Mouse (Mus musculus) forebrain, embryonic 15.5 days (tissue): ENCODE results near the gene Aldh18a1. TPM values are rescaled to one million over a fixed set of nuclear protein-coding genes. Genes with fewer than 3 reads are reported as not detected.

Experiments used
- ATAC-seq: fragments of 200-750 bp; cut with Nextera tagmentation; replicated peaks from 2 replicates; pipeline ENCODE4 v1.8.0; 2017; ENCODE audit warnings: mild to moderate bottlenecking, moderate TSS enrichment, moderate library complexity
- H3K27ac ChIP-seq: fragments of 300-500 bp; sonication (generic); replicated peaks from 2 replicates; pipeline ENCODE4 v1.5.1; 2015; ENCODE audit warnings: mild to moderate bottlenecking, inconsistent platforms
- H3K27me3 ChIP-seq: fragments of 300-500 bp; sonication (generic); 2 replicates; pipeline ENCODE4 v1.6.1; 2015; ENCODE audit warnings: inconsistent platforms
- H3K36me3 ChIP-seq: fragments of 300-500 bp; sonication (generic); 2 replicates; pipeline ENCODE4 v1.6.1; 2015; ENCODE audit warnings: mild to moderate bottlenecking, inconsistent platforms
- H3K4me1 ChIP-seq: fragments of 300-500 bp; sonication (generic); 2 replicates; pipeline ENCODE4 v1.6.1; 2015; ENCODE audit warnings: inconsistent platforms
- H3K4me2 ChIP-seq: fragments of 300-500 bp; sonication (generic); replicated peaks from 2 replicates; pipeline ENCODE4 v1.6.1; 2015; ENCODE audit warnings: mild to moderate bottlenecking, inconsistent platforms
- H3K4me3 ChIP-seq: fragments of 300-500 bp; sonication (generic); 2 replicates; pipeline ENCODE4 v1.5.1; 2015; ENCODE audit warnings: mild to moderate bottlenecking, inconsistent platforms
- H3K9ac ChIP-seq: fragments of 300-500 bp; sonication (generic); replicated peaks from 2 replicates; pipeline ENCODE4 v1.6.1; 2015; ENCODE audit warnings: mild to moderate bottlenecking, inconsistent platforms
- H3K9me3 ChIP-seq: fragments of 300-500 bp; sonication (generic); 2 replicates; pipeline ENCODE4 v1.6.1; 2016; ENCODE audit warnings: inconsistent platforms
- WGBS: fragments of 180-500 bp; shearing (Covaris S2); methylation state at CpG from one replicate; pipeline ENCODE4 v1.1.7; 2015; ENCODE audit warnings: mixed read lengths; 5-methylcytosine and 5-hydroxymethylcytosine counted together
- polyA plus RNA-seq: library from polyadenylated mRNA; unstranded; fragments of >200 nt; fragmentation: Nextera tagmentation; extraction: Ambion mirVana; gene quantifications from 2 replicates; pipeline ENCODE4 v1.2.1, GENCODE M21; 2015

Aldh18a1 gene
- polyA plus RNA-seq, 1 experiment from 2014 or later = 78.8 TPM

DNA sequence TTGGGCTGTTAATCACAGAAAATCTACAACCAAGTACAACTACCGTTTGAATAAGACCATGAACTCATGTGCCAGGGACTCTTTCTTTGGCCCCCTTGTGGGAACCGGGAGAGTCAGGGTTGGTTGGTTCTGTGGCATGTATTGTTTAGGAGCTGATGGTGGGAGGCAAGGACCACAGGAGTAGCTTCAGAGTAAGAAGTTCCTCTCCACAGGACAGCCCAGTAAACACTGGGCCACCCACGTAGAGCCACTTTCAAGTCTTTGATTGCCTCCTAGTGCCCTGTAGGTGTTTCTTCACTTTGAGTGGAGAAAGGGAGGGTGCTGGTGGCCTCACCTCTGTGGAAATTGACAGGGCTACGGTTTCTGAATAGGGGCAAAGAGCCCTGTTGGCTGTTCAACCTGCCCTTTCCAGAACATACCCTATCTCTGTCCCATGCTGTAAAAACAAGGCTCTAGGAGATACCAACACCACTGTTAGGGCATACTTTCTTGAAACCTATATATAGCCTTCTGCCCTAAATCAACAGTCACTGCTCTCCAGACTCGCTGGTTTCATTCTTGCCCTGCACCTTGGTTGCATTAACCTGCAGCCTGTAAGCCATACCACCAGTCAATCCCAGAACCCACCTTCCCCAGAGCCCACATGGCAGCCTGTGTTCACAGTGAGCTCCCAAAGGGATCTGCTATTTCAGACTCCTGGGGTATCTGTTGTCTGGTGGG is 39.3 kb downstream of the Aldh18a1 start:
- ATAC-seq = no peak
- Histone ChIP-seq H3K9me3 (no peaks in the 10 kb centered on the region), H3K36me3 (peaks cover 33% of the 10 kb centered on the region)

DNA sequence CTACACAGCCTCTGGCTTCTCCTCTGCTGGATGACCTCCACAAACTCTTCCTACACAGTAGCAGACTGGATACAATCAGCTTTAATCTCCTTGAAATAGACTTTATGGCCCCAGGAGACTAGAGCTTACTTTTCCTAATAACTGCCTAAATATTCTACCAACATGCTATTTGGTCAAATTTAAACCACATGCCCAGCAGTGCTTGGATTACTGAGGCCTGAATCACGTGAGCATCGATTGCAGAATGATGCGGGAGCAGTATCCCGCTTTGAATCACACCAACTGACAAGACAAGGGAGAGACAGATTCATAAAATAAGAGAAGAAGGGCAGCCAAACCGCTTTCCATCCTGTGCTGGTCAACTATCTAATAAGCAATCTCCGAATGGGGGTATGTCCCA is 39.9 kb downstream of the Aldh18a1 start:
- no peaks in the 10 kb centered on the region for H3K4me1 ChIP-seq
- no peak for ATAC-seq

More for the DNA sequence above, 39.3 kb downstream of the Aldh18a1 start:
- 0 out of 2 replicates have a peak overlapping the region, but pooled peaks have one; percentile 6 for H3K27ac ChIP-seq
- no peaks in the 10 kb centered on the region for H3K27me3 ChIP-seq
- no peak overlapping the region for H3K4me2 ChIP-seq
- no peaks in the 10 kb centered on the region for H3K4me1 ChIP-seq
- 37% methylated on average over 5 of the region's 5 CpGs for WGBS
- no peak overlapping the region for H3K9ac ChIP-seq
- no peak overlapping the region for H3K4me3 ChIP-seq

GRCm38 (mm10) chr19:40544856-40545255 is 43.4 kb downstream of the Aldh18a1 start:
- Histone ChIP-seq H3K4me2 (no peak overlapping the region), H3K9me3 (no peaks in the 10 kb centered on the region), H3K4me1 (no peaks in the 10 kb centered on the region), H3K27me3 (no peaks in the 10 kb centered on the region), H3K9ac (no peak overlapping the region), H3K4me3 (no peak overlapping the region), H3K36me3 (no peaks in the 10 kb centered on the region), H3K27ac (no peak overlapping the region)
- WGBS = 5% methylated on average over 3 of the region's 3 CpGs
- ATAC-seq = peak; percentile 94

More for the DNA sequence above, 39.9 kb downstream of the Aldh18a1 start:
- Histone ChIP-seq H3K36me3 (peaks cover 28% of the 10 kb centered on the region), H3K9me3 (no peaks in the 10 kb centered on the region), H3K4me2 (no peak overlapping the region), H3K27me3 (no peaks in the 10 kb centered on the region), H3K27ac (no peak overlapping the region), H3K9ac (no peak overlapping the region), H3K4me3 (no peak overlapping the region)
- 88% methylated on average over 6 of the region's 6 CpGs for WGBS

DNA sequence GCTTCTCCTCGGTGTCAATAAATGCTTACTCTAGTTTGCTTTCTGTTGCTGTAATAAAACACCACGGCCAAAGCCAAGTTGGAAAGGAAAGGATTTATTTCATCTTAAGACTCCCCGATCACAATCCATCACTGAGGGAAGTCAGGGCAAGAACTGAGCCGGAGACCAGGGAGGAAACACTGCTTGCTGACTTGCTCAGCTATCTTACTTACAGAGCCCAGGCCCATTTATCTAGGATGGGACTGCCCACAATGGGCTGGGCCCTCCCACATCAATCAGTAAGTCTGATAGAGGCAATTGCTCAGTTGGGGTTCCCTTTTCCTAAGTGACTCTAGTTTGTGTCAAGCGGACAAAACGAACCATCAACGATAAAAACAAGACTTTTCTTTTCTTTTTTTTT is 45.5 kb downstream of the Aldh18a1 start:
- Histone ChIP-seq H3K4me1 (no peaks in the 10 kb centered on the region), H3K27me3 (no peaks in the 10 kb centered on the region), H3K9me3 (no peaks in the 10 kb centered on the region), H3K4me3 (no peak overlapping the region), H3K4me2 (no peak overlapping the region), H3K27ac (no peak overlapping the region), H3K36me3 (no peaks in the 10 kb centered on the region), H3K9ac (no peak overlapping the region)
- 88% methylated on average over 7 of the region's 7 CpGs for WGBS
- ATAC-seq = no peak

DNA sequence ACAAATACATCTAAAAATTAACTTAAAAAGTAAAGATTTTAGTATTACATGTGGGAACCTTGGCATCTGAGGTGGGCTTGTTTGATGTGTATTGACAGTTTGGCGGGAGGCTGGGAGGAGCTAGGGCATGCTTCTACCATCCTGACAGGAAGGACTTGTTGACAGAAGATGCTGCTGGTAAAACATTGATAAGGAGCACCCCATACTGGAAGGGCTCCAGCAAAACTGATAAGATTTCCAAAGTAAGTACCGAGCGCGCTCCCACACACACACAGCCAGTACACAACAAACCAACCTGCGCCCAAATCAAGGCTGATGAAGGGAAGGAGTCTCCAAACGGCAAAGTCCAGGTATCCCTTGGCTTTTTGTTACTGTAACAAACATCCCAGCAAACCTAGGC is 51.7 kb downstream of the Aldh18a1 start:
- Histone ChIP-seq H3K27me3 (no peaks in the 10 kb centered on the region), H3K36me3 (no peaks in the 10 kb centered on the region), H3K4me3 (no peak overlapping the region), H3K4me2 (no peak overlapping the region), H3K9me3 (no peaks in the 10 kb centered on the region), H3K4me1 (no peaks in the 10 kb centered on the region), H3K27ac (no peak overlapping the region), H3K9ac (no peak overlapping the region)
- 95% methylated on average over 6 of the region's 6 CpGs for WGBS
- ATAC-seq = no peak

- Histone ChIP-seq H3K27me3 (no peaks in the 10 kb centered on the region), H3K9ac (no peak overlapping the region), H3K9me3 (no peaks in the 10 kb centered on the region), H3K4me1 (no peaks in the 10 kb centered on the region), H3K4me2 (no peak overlapping the region), H3K27ac (no peak overlapping the region), H3K4me3 (no peak overlapping the region), H3K36me3 (no peaks in the 10 kb centered on the region)
- no peak for ATAC-seq
- WGBS = 86% methylated on average over 5 of the region's 5 CpGs
These were observed 55.7 kb downstream of the Aldh18a1 start for GRCm38 (mm10) chr19:40532525-40532924.

DNA sequence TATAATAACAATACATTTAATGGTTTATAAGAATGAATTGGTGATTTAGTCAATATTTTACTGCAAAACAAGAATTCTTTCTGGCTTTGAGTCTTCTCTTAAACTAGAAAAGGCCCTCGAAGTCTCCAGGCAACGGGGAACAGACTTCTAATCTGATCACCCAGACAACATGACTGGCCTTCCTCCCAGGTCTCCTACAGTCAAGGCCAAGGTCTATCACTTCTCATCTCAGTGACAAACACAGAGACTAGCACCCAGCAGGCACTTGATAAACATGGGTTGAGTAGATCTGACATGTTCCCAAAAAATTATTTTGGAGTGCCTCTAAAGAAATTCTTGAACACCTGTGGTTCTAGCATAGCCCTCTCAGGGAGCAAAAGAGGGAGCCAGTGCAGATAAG is 57.9 kb downstream of the Aldh18a1 start:
- Histone ChIP-seq H3K27ac (no peak overlapping the region), H3K27me3 (no peaks in the 10 kb centered on the region), H3K36me3 (no peaks in the 10 kb centered on the region), H3K9ac (no peak overlapping the region), H3K4me2 (no peak overlapping the region), H3K4me1 (no peaks in the 10 kb centered on the region), H3K9me3 (no peaks in the 10 kb centered on the region), H3K4me3 (no peak overlapping the region)
- ATAC-seq = no peak
- 89% methylated on average over 2 of the region's 2 CpGs for WGBS

DNA sequence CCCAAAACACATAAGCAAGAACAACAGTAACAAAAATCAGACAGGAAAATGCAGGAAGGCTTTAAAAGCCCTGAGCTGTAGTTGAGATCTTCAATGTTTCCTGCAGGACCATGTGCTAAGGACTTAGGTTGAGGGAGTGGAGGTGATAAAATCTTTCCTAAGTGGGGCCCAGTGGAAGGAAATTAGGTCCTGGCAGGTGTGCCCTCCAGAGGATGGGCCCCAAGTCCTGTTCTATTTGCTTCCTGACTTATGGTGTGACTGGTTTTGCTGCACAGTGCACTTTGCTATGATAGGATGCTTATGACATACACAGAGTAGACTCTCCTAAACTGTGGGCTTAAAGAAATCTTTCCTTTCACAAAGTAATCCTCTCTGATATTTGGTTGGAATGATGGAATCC is 60.0 kb downstream of the Aldh18a1 start:
- no peak overlapping the region for H3K27ac ChIP-seq
- H3K9ac ChIP-seq = no peak overlapping the region
- no peaks in the 10 kb centered on the region for H3K27me3 ChIP-seq
- ATAC-seq = no peak
- H3K36me3 ChIP-seq = no peaks in the 10 kb centered on the region
- no peaks in the 10 kb centered on the region for H3K9me3 ChIP-seq
- no peak overlapping the region for H3K4me2 ChIP-seq
- H3K4me1 ChIP-seq = no peaks in the 10 kb centered on the region
- H3K4me3 ChIP-seq = no peak overlapping the region

GRCm38 (mm10) chr19:40526367-40527014 is 61.8 kb downstream of the Aldh18a1 start:
- 78% methylated on average over 9 of the region's 9 CpGs for WGBS
- Histone ChIP-seq H3K4me3 (no peak overlapping the region), H3K4me1 (no peaks in the 10 kb centered on the region), H3K36me3 (no peaks in the 10 kb centered on the region), H3K4me2 (no peak overlapping the region), H3K27ac (no peak overlapping the region), H3K27me3 (no peaks in the 10 kb centered on the region), H3K9ac (no peak overlapping the region), H3K9me3 (no peaks in the 10 kb centered on the region)
- no peak for ATAC-seq

DNA sequence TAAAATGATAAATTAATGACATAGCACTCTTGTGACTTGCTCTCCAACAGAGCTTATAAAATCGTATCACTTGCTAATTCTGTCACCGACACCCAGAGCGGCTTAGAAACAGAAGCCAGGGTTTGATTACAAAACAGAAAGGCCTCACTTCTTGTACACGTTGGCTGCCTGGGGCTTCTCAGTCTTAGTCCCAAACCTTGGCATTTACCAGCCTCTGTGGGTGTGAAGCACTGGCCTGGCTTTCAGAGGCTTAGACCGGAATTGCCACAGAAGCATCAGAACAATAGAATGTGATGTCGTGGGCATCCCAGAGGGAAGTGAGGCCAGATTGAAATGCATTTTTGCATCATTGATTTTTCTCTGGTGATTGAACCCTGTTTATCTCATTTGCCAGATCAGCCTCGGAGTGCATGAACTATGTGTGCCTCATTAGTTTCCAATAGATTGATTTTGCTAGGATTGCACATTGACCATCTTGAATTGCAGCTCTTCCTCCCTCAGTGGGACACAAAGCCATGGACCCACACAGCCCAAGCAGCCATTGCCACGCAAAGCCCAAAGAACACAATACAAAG is 64.7 kb downstream of the Aldh18a1 start:
- ATAC-seq = no peak
- no peaks in the 10 kb centered on the region for H3K36me3 ChIP-seq
- WGBS = 54% methylated on average over 8 of the region's 8 CpGs
- H3K27ac ChIP-seq = no peak overlapping the region
- no peaks in the 10 kb centered on the region for H3K9me3 ChIP-seq
- H3K9ac ChIP-seq = no peak overlapping the region
- no peaks in the 10 kb centered on the region for H3K27me3 ChIP-seq
- H3K4me1 ChIP-seq = no peaks in the 10 kb centered on the region
- no peak overlapping the region for H3K4me3 ChIP-seq
- H3K4me2 ChIP-seq = no peak overlapping the region

- ATAC-seq = no peak
- Histone ChIP-seq H3K9me3 (no peaks in the 10 kb centered on the region), H3K4me3 (no peak overlapping the region), H3K36me3 (no peaks in the 10 kb centered on the region), H3K4me2 (no peak overlapping the region), H3K9ac (no peak overlapping the region), H3K27ac (no peak overlapping the region), H3K27me3 (no peaks in the 10 kb centered on the region), H3K4me1 (no peaks in the 10 kb centered on the region)
- WGBS = 92% methylated on average over 5 of the region's 5 CpGs
These were observed 67.9 kb downstream of the Aldh18a1 start for GRCm38 (mm10) chr19:40520403-40520802.

DNA sequence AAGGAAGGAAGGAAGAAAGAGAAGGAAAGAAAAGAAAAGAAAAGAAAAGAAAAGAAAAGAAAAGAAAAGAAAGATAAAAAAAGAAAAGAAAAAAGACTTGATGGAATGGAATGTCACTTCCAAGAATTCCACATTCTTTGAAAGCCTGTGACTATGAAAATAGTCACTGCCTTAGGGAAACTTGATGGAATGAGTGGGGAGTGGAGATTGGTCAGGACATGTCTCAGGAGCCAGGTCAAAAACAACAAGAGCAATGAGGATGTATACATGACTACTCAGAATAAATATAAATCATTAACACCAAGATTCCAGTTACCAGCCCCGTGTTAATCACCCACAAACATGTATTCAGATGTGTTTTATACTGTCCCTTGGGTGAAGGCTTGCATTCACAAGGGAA is 69.6 kb downstream of the Aldh18a1 start:
- WGBS = 75% methylated on average over 1 of the region's 1 CpGs
- Histone ChIP-seq H3K4me2 (no peak overlapping the region), H3K36me3 (no peaks in the 10 kb centered on the region), H3K4me3 (no peak overlapping the region), H3K9me3 (no peaks in the 10 kb centered on the region), H3K27me3 (no peaks in the 10 kb centered on the region), H3K4me1 (no peaks in the 10 kb centered on the region), H3K9ac (no peak overlapping the region), H3K27ac (no peak overlapping the region)
- ATAC-seq = no peak
